ENCODE assay signal across 8 mouse cellular contexts in the genomic region with DNA sequence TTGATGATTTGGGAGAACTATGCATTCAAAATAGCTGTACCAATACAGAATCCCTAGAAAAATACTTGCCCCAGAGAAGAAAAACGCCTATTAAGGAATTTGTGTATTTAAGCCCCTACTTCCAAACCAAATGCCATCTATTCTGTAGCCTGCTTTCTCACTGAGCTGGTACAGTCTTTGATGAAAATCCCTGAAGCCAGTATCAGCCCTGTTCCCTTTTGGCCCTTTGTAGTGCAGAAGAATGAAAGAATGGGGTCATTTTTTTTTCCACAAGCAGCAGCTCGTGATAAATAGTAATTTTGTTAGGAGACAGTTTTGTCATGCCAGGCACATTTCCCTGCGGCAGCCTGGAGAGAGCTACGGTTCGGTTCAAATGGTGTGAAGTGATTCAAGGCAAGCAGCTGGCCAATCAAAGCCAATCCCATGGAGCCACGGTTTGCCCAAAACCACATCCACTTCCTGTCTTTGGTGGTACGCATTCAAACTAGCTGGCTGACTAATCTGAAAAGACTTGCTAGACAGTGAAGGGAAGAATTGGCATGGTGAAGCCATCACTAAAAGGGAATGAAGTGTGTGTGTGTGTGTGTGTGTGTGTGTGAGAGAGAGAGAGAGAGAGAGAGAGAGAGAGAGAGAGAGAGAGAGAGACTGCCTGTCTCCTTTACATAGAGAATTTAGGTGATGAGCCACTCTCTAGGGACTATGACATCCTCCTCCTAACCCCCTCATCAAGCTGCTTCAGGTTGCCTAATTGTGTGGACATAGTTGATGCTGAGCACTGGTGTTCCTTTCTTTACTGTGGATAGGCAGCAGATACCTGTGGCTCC.
DNase-seq lines count a peak whose midpoint lies in the region; ATAC-seq lines count a peak whose summit lies in the region.

No protein-coding gene starts in this region.

- no peak overlapping the region for H3K4me2 ChIP-seq in hindbrain, embryonic 12.5 days (replicated peaks)
- no peak overlapping the region for H3K4me2 ChIP-seq in midbrain, embryonic 13.5 days (replicated peaks)

- WGBS in hindbrain, embryonic 12.5 days, result 39% methylated on average over 7 of the region's 7 CpGs
- WGBS in midbrain, embryonic 13.5 days, result 30% methylated on average over 7 of the region's 7 CpGs

- no peaks in the 10 kb centered on the region for H3K9me3 ChIP-seq in hindbrain, embryonic 12.5 days (replicated peaks)
- no peaks in the 10 kb centered on the region for H3K9me3 ChIP-seq in midbrain, embryonic 13.5 days

- DNase-seq in right cerebral cortex, adult 18-20 months, result peak; percentile 41
- DNase-seq in right cerebral cortex, postnatal 14 days, result no peak
- peak; percentile 24 for DNase-seq in thymus, postnatal 4 days
- no peak for DNase-seq in kidney, adult 18-20 months
- no peak for DNase-seq in spleen, adult 18-20 months
- DNase-seq in spleen, postnatal 14 days (ENCODE audit: low spot score in 2 of 2), result no peak

- peak overlapping the region; percentile 52; the same call in 1 of the 2 replicates for H3K27ac ChIP-seq in hindbrain, embryonic 12.5 days
- H3K27ac ChIP-seq in midbrain, embryonic 13.5 days, result peak overlapping the region; percentile 58

- peak; percentile 83 for ATAC-seq in hindbrain, embryonic 12.5 days (ENCODE audit: low FRiP score)
- ATAC-seq in midbrain, embryonic 13.5 days, result peak; percentile 91

- H3K27me3 ChIP-seq in hindbrain, embryonic 12.5 days, result peaks cover 19% of the 10 kb centered on the region
- peaks cover 31% of the 10 kb centered on the region; the same call in 1 of the 2 replicates for H3K27me3 ChIP-seq in midbrain, embryonic 13.5 days

- no peak overlapping the region for H3K4me3 ChIP-seq in hindbrain, embryonic 12.5 days
- H3K4me3 ChIP-seq in midbrain, embryonic 13.5 days (replicated peaks), result no peak overlapping the region

- H3K9ac ChIP-seq in hindbrain, embryonic 12.5 days, result no peak overlapping the region
- H3K9ac ChIP-seq in midbrain, embryonic 13.5 days (replicated peaks), result no peak overlapping the region

- H3K4me1 ChIP-seq in hindbrain, embryonic 12.5 days, result no peaks in the 10 kb centered on the region
- H3K4me1 ChIP-seq in midbrain, embryonic 13.5 days (replicated peaks), result peaks cover 19% of the 10 kb centered on the region

- no peaks in the 10 kb centered on the region for H3K36me3 ChIP-seq in hindbrain, embryonic 12.5 days
- no peaks in the 10 kb centered on the region for H3K36me3 ChIP-seq in midbrain, embryonic 13.5 days

Comparison
In these comparisons a context has a peak if more than half of its experiments do, and no peak if none do; other contexts are left out.
1. DNase-seq: peak in right cerebral cortex, adult 18-20 months (single experiment) and thymus, postnatal 4 days (single experiment); none in right cerebral cortex, postnatal 14 days (single experiment), kidney, adult 18-20 months (single experiment), spleen, adult 18-20 months (0 of 2) and spleen, postnatal 14 days (0 of 2).